Mouse (Mus musculus): ENCODE results near the gene Dync1i1. TPM values are rescaled to one million over a fixed set of nuclear protein-coding genes. Genes with fewer than 3 reads are reported as not detected.

Gene Dync1i1
- total and polyA plus RNA-seq, 3 experiments: 0.41 to 0.43 (median 0.42) TPM

DNA sequence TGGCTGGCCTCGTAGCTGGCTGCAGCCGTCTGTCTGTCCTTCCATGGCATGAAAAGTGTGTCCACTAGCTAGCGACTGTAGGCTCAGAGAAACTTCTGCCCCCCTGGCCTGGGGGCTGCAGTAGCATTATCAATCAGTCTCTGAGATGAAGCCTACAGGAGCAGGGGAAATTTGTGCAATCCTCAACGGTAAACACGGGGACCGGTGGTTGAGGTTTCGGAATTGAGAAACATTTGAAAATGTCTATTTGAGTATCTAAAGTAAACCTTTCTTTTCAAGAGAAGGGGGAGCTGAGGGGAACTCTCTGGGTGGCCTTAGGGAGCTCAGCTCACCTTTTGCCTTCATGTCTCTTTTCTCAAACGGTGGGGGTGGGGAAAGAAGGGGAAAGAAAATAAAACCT is 134.2 kb downstream of the Dync1i1 start:
- H3K36me3 ChIP-seq (ENCODE audit: control insufficient read depth, insufficient read depth, low read length): no peaks in the 10 kb centered on the region
- no peak for DNase-seq
- WGBS: 62% methylated on average over 8 of the region's 8 CpGs
- intact Hi-C loops (cut with DNase I): loop anchor here (2.0 to 10.0 kb wide), 3 partner anchors 1025 to 1265 kb away; partner anchors contain the start of gene Dlx5
- TF ChIP-seq EP300 (IDR thresholded peaks at IDR 0.05; ENCODE audit: insufficient read depth, low read depth, low read length) (no peak), CTCF (IDR thresholded peaks at IDR 0.05) (no peak), POLR2A (IDR thresholded peaks at IDR 0.05; ENCODE audit: insufficient read depth, low read depth, low read length) (no peak)
- no peaks in the 10 kb centered on the region; the same call in 1 of the 2 replicates for H3K4me1 ChIP-seq (ENCODE audit: control insufficient read depth, insufficient read depth, low read length)
- no peak overlapping the region for H3K9ac ChIP-seq (ENCODE audit: low read depth, low read length)
- H3K27me3 ChIP-seq (ENCODE audit: control insufficient read depth, insufficient read depth, low read length): no peaks in the 10 kb centered on the region
- no peak overlapping the region for H3K27ac ChIP-seq
- no peaks in the 10 kb centered on the region for H3K79me2 ChIP-seq (replicated peaks; ENCODE audit: control insufficient read depth, insufficient read depth, low read length)
- H3K4me3 ChIP-seq: no peak overlapping the region

DNA sequence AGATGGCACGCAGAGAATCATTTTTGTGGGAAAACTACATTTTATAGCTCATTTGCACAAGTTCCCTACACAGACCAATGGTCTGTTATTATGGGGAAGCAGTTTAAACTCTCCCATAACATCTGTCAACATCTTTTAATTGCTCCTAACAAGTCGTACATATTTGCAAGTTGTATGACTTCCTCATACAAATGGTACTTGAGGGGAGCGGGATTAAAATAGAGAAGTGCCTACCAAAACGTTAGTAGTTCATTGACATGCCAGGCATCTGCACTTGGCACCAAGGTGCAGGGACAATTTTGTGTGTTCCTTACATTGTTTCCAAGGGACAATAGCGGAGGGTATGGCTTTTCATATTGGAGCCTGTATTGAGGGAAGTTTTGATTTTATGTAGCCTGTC is 140.7 kb downstream of the Dync1i1 start:
- no peak overlapping the region for H3K4me3 ChIP-seq
- H3K27me3 ChIP-seq (ENCODE audit: control insufficient read depth, insufficient read depth, low read length): no peaks in the 10 kb centered on the region
- H3K27ac ChIP-seq: no peak overlapping the region
- no peak for TF ChIP-seq POLR2A (IDR thresholded peaks at IDR 0.05; ENCODE audit: insufficient read depth, low read depth, low read length)
- no peak for TF ChIP-seq CTCF (IDR thresholded peaks at IDR 0.05)
- no peak for TF ChIP-seq EP300 (IDR thresholded peaks at IDR 0.05; ENCODE audit: insufficient read depth, low read depth, low read length)
- no peaks in the 10 kb centered on the region for H3K79me2 ChIP-seq (replicated peaks; ENCODE audit: control insufficient read depth, insufficient read depth, low read length)
- H3K9ac ChIP-seq (ENCODE audit: low read depth, low read length): no peak overlapping the region
- 73% methylated on average over 5 of the region's 5 CpGs for WGBS
- no peaks in the 10 kb centered on the region for H3K36me3 ChIP-seq (ENCODE audit: control insufficient read depth, insufficient read depth, low read length)
- no peak for DNase-seq
- intact Hi-C loops (cut with DNase I): no loop called here
- no peaks in the 10 kb centered on the region for H3K4me1 ChIP-seq (ENCODE audit: control insufficient read depth, insufficient read depth, low read length)

DNA sequence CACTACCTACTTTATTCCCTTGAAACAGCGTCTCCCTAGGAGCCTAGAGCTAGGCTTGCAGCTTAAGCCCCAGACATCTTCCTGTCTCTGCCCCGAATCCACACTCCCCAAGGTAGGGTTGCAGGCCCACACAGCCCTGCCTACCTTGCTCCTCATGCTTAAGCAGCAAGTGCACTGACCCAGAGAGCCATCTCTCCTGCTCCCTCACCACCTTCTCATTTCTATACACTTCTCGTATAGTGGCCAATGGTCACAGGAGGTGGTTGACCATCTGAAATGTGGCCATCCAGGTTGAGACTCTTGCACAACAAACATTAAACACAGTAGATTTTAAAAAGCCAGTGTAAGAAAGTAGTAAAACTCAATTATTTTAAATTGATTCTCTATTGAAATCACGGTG is 141.8 kb downstream of the Dync1i1 start:
- no peaks in the 10 kb centered on the region for H3K36me3 ChIP-seq (ENCODE audit: control insufficient read depth, insufficient read depth, low read length)
- H3K4me3 ChIP-seq: no peak overlapping the region
- no peaks in the 10 kb centered on the region for H3K79me2 ChIP-seq (replicated peaks; ENCODE audit: control insufficient read depth, insufficient read depth, low read length)
- no peaks in the 10 kb centered on the region for H3K27me3 ChIP-seq (ENCODE audit: control insufficient read depth, insufficient read depth, low read length)
- intact Hi-C loops (cut with DNase I): no loop called here
- no peak for DNase-seq
- H3K27ac ChIP-seq: no peak overlapping the region
- H3K9ac ChIP-seq (ENCODE audit: low read depth, low read length): no peak overlapping the region
- no peak for TF ChIP-seq POLR2A (IDR thresholded peaks at IDR 0.05; ENCODE audit: insufficient read depth, low read depth, low read length)
- no peak for TF ChIP-seq CTCF (IDR thresholded peaks at IDR 0.05)
- no peak for TF ChIP-seq EP300 (IDR thresholded peaks at IDR 0.05; ENCODE audit: insufficient read depth, low read depth, low read length)
- H3K4me1 ChIP-seq (ENCODE audit: control insufficient read depth, insufficient read depth, low read length): no peaks in the 10 kb centered on the region
- whole genome bisulfite sequencing: 93% methylated on average over 4 of the region's 4 CpGs

DNA sequence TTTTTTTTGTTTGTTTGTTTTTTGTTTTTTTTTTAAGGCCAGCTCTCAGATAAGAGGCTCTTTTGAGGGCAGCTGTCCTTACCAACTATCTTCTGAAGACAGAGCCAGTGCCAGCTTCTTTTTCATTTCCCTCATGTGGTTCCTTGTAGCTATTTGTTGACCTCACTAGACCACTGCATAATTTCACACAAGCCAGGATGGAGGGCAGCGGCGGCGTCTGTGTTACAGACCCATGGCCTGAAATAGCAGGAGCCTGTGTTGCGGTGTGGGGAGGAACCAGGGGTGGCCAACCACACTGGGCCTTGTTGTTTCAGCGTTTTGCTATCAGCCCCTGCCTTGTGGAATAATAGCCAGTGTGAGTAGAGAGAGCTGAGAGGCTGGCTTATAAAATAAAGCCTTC is 145.6 kb downstream of the Dync1i1 start:
- no peaks in the 10 kb centered on the region for H3K4me1 ChIP-seq (ENCODE audit: control insufficient read depth, insufficient read depth, low read length)
- H3K9ac ChIP-seq (ENCODE audit: low read depth, low read length): no peak overlapping the region
- TF ChIP-seq EP300 (IDR thresholded peaks at IDR 0.05; ENCODE audit: insufficient read depth, low read depth, low read length) (no peak), CTCF (IDR thresholded peaks at IDR 0.05) (no peak), POLR2A (IDR thresholded peaks at IDR 0.05; ENCODE audit: insufficient read depth, low read depth, low read length) (no peak)
- no peak overlapping the region for H3K27ac ChIP-seq
- no peaks in the 10 kb centered on the region for H3K79me2 ChIP-seq (replicated peaks; ENCODE audit: control insufficient read depth, insufficient read depth, low read length)
- intact Hi-C loops (cut with DNase I): no loop called here
- DNase-seq: no peak
- 48% methylated on average over 5 of the region's 5 CpGs for WGBS
- H3K27me3 ChIP-seq (ENCODE audit: control insufficient read depth, insufficient read depth, low read length): no peaks in the 10 kb centered on the region
- H3K4me3 ChIP-seq: no peak overlapping the region
- H3K36me3 ChIP-seq (ENCODE audit: control insufficient read depth, insufficient read depth, low read length): no peaks in the 10 kb centered on the region

DNA sequence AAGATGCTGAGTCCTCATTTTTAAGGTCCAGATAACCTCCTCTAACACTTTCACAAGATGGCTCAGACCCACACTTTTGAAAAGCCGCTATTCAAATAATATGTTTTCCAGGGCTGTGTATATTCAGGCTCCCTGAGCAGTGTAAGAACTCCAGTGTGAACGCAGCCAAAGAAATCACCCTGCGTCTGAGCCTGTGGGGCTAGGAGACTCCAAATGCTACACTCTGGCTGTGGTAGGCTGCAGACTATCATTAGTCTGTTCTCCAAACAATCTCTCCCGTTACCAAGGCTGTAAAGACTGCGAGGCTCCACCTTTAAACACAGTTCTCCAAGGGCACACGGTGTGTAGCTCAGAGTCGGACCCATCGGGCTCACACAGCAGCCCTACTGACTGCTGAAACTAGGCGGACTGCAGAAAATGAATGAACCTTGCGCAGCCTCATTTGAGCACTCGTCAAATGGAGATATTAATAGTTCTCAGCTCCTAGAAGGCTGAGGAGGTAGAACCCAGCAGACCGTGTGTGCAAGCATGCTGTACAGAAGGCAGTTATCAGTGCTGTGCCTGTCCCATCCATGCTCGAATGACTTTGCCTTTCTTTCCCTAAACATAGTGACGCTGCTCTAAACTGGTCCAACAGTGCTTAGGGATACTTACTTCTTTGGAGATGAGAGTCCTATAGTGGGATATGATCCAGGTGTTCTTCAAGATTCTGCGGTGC is 146.3 kb downstream of the Dync1i1 start:
- no peak overlapping the region for H3K27ac ChIP-seq
- no peaks in the 10 kb centered on the region for H3K79me2 ChIP-seq (replicated peaks; ENCODE audit: control insufficient read depth, insufficient read depth, low read length)
- DNase-seq: no peak
- TF ChIP-seq CTCF (IDR thresholded peaks at IDR 0.05): no peak
- TF ChIP-seq POLR2A (IDR thresholded peaks at IDR 0.05; ENCODE audit: insufficient read depth, low read depth, low read length): no peak
- no peak for TF ChIP-seq EP300 (IDR thresholded peaks at IDR 0.05; ENCODE audit: insufficient read depth, low read depth, low read length)
- intact Hi-C loops (cut with DNase I): no loop called here
- no peak overlapping the region for H3K9ac ChIP-seq (ENCODE audit: low read depth, low read length)
- no peaks in the 10 kb centered on the region for H3K27me3 ChIP-seq (ENCODE audit: control insufficient read depth, insufficient read depth, low read length)
- H3K4me3 ChIP-seq: no peak overlapping the region
- H3K4me1 ChIP-seq (ENCODE audit: control insufficient read depth, insufficient read depth, low read length): no peaks in the 10 kb centered on the region
- 63% methylated on average over 15 of the region's 15 CpGs for WGBS
- H3K36me3 ChIP-seq (ENCODE audit: control insufficient read depth, insufficient read depth, low read length): no peaks in the 10 kb centered on the region

DNA sequence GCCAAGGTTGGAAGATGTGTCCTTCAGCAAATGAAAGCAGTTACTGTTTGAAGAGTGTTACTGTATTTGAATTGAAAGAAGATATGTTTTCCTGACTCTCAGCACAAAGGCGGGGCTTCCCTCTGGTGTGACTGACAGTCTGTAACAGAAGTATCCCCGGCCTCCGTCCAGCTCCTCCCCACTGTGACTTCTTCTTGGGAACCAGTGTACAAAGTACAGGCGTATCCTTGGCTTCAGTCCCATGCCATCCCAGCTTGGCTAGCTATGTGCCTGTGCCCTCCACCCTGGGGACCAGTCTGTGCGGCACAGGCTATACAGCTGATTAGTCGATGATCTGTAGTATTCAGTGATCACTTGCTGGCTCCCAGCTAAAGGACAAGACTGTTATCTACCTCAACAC is 163.9 kb downstream of the Dync1i1 start:
- no peaks in the 10 kb centered on the region for H3K4me1 ChIP-seq (ENCODE audit: control insufficient read depth, insufficient read depth, low read length)
- TF ChIP-seq EP300 (IDR thresholded peaks at IDR 0.05; ENCODE audit: insufficient read depth, low read depth, low read length) (no peak), CTCF (IDR thresholded peaks at IDR 0.05) (no peak), POLR2A (IDR thresholded peaks at IDR 0.05; ENCODE audit: insufficient read depth, low read depth, low read length) (no peak)
- H3K9ac ChIP-seq (ENCODE audit: low read depth, low read length): no peak overlapping the region
- DNase-seq: no peak
- H3K27ac ChIP-seq: no peak overlapping the region
- no peaks in the 10 kb centered on the region for H3K79me2 ChIP-seq (replicated peaks; ENCODE audit: control insufficient read depth, insufficient read depth, low read length)
- H3K36me3 ChIP-seq (ENCODE audit: control insufficient read depth, insufficient read depth, low read length): no peaks in the 10 kb centered on the region
- no peak overlapping the region for H3K4me3 ChIP-seq
- 80% methylated on average over 6 of the region's 6 CpGs for WGBS
- intact Hi-C loops (cut with DNase I): no loop called here
- H3K27me3 ChIP-seq (ENCODE audit: control insufficient read depth, insufficient read depth, low read length): no peaks in the 10 kb centered on the region
